Mouse (Mus musculus): ENCODE results near the gene C1qtnf7. TPM values are rescaled to one million over a fixed set of nuclear protein-coding genes. Genes with fewer than 3 reads are reported as not detected.

Gene C1qtnf7
- total and polyA plus RNA-seq, 2 experiments = 0.65 to 0.69 TPM

GRCm38 (mm10) chr5:43647098-43647774, 131.9 kb downstream of the C1qtnf7 start:
- Histone ChIP-seq H3K79me2 (ENCODE audit: control insufficient read depth, insufficient read depth, low read length) (no peaks in the 10 kb centered on the region), H3K36me3 (ENCODE audit: control insufficient read depth, insufficient read depth, low read length) (no peaks in the 10 kb centered on the region), H3K9ac (ENCODE audit: low read depth, low read length) (no peak overlapping the region), H3K4me1 (ENCODE audit: control insufficient read depth, insufficient read depth, low read length) (no peaks in the 10 kb centered on the region), H3K27ac (replicated peaks; ENCODE audit: insufficient read depth, low read depth, low read length) (no peak overlapping the region), H3K27me3 (ENCODE audit: control insufficient read depth, insufficient read depth, low read length) (no peaks in the 10 kb centered on the region), H3K4me3 (ENCODE audit: insufficient read depth, low read depth, low read length) (no peak overlapping the region)
- WGBS = 81% methylated on average over 12 of the region's 12 CpGs
- no peak for TF ChIP-seq CTCF (IDR thresholded peaks at IDR 0.05; ENCODE audit: low read depth, low read length)
- no peak for TF ChIP-seq POLR2A (IDR thresholded peaks at IDR 0.05; ENCODE audit: extremely low read depth, insufficient read depth, low read length)
- DNase-seq (ENCODE audit: extremely low read depth, low read depth, low spot score) = no peak

GRCm38 (mm10) chr5:43661498-43661897, 146.2 kb downstream of the C1qtnf7 start:
- H3K4me1 ChIP-seq (ENCODE audit: control insufficient read depth, insufficient read depth, low read length) = no peaks in the 10 kb centered on the region
- H3K4me3 ChIP-seq (ENCODE audit: insufficient read depth, low read depth, low read length) = no peak overlapping the region
- no peaks in the 10 kb centered on the region for H3K27me3 ChIP-seq (ENCODE audit: control insufficient read depth, insufficient read depth, low read length)
- TF ChIP-seq POLR2A (IDR thresholded peaks at IDR 0.05; ENCODE audit: extremely low read depth, insufficient read depth, low read length) (no peak), CTCF (IDR thresholded peaks at IDR 0.05; ENCODE audit: low read depth, low read length) (no peak)
- H3K36me3 ChIP-seq (ENCODE audit: control insufficient read depth, insufficient read depth, low read length) = no peaks in the 10 kb centered on the region
- no peaks in the 10 kb centered on the region for H3K79me2 ChIP-seq (ENCODE audit: control insufficient read depth, insufficient read depth, low read length)
- H3K27ac ChIP-seq (replicated peaks; ENCODE audit: insufficient read depth, low read depth, low read length) = no peak overlapping the region
- 90% methylated on average over 3 of the region's 3 CpGs for WGBS
- no peak overlapping the region for H3K9ac ChIP-seq (ENCODE audit: low read depth, low read length)
- DNase-seq (ENCODE audit: extremely low read depth, low read depth, low spot score) = no peak

- no peak for TF ChIP-seq POLR2A (IDR thresholded peaks at IDR 0.05; ENCODE audit: extremely low read depth, insufficient read depth, low read length)
- no peak for TF ChIP-seq CTCF (IDR thresholded peaks at IDR 0.05; ENCODE audit: low read depth, low read length)
- no peaks in the 10 kb centered on the region for H3K36me3 ChIP-seq (ENCODE audit: control insufficient read depth, insufficient read depth, low read length)
- H3K79me2 ChIP-seq (ENCODE audit: control insufficient read depth, insufficient read depth, low read length) = no peaks in the 10 kb centered on the region
- peak within 1 kb of the TSS; percentile 41 for H3K9ac ChIP-seq (ENCODE audit: low read depth, low read length)
- H3K27me3 ChIP-seq (ENCODE audit: control insufficient read depth, insufficient read depth, low read length) = no peaks in the 10 kb centered on the region
- peak within 1 kb of the TSS; percentile 36 for H3K4me3 ChIP-seq (ENCODE audit: insufficient read depth, low read depth, low read length)
- WGBS = 6% methylated on average over 19 of the region's 19 CpGs
- 0 out of 2 replicates have a peak within 1 kb of the TSS, but pooled peaks have one; percentile 0 for H3K27ac ChIP-seq (replicated peaks; ENCODE audit: insufficient read depth, low read depth, low read length)
- H3K4me1 ChIP-seq (ENCODE audit: control insufficient read depth, insufficient read depth, low read length) = no peaks in the 10 kb centered on the region
- peak; percentile 63 for DNase-seq (ENCODE audit: extremely low read depth, low read depth, low spot score)
Observed at GRCm38 (mm10) chr5:43661997-43662961, 146.9 kb downstream of the C1qtnf7 start, which contains the start of gene Cc2d2a. Cc2d2a (plus strand) TSS chr5:43662346.

- DNase-seq (ENCODE audit: extremely low read depth, low read depth, low spot score) = peak; percentile 21
- no peaks in the 10 kb centered on the region; the same call in 1 of the 2 replicates for H3K36me3 ChIP-seq (ENCODE audit: control insufficient read depth, insufficient read depth, low read length)
- no peaks in the 10 kb centered on the region for H3K79me2 ChIP-seq (ENCODE audit: control insufficient read depth, insufficient read depth, low read length)
- no peaks in the 10 kb centered on the region for H3K27me3 ChIP-seq (ENCODE audit: control insufficient read depth, insufficient read depth, low read length)
- TF ChIP-seq CTCF (IDR thresholded peaks at IDR 0.05; ENCODE audit: low read depth, low read length) (no peak), POLR2A (IDR thresholded peaks at IDR 0.05; ENCODE audit: extremely low read depth, insufficient read depth, low read length) (no peak)
- no peak overlapping the region for H3K4me3 ChIP-seq (ENCODE audit: insufficient read depth, low read depth, low read length)
- no peak overlapping the region for H3K9ac ChIP-seq (ENCODE audit: low read depth, low read length)
- 22% methylated on average over 6 of the region's 6 CpGs for WGBS
- no peaks in the 10 kb centered on the region for H3K4me1 ChIP-seq (ENCODE audit: control insufficient read depth, insufficient read depth, low read length)
- H3K27ac ChIP-seq (replicated peaks; ENCODE audit: insufficient read depth, low read depth, low read length) = no peak overlapping the region
Observed at GRCm38 (mm10) chr5:43663531-43663930, 148.2 kb downstream of the C1qtnf7 start.

GRCm38 (mm10) chr5:43665144-43665543, 149.8 kb downstream of the C1qtnf7 start:
- DNase-seq (ENCODE audit: extremely low read depth, low read depth, low spot score) = peak; percentile 32
- no peaks in the 10 kb centered on the region for H3K4me1 ChIP-seq (ENCODE audit: control insufficient read depth, insufficient read depth, low read length)
- no peak overlapping the region for H3K27ac ChIP-seq (replicated peaks; ENCODE audit: insufficient read depth, low read depth, low read length)
- H3K36me3 ChIP-seq (ENCODE audit: control insufficient read depth, insufficient read depth, low read length) = no peaks in the 10 kb centered on the region; the same call in 1 of the 2 replicates
- no peak for TF ChIP-seq POLR2A (IDR thresholded peaks at IDR 0.05; ENCODE audit: extremely low read depth, insufficient read depth, low read length)
- TF ChIP-seq CTCF (IDR thresholded peaks at IDR 0.05; ENCODE audit: low read depth, low read length) = no peak
- H3K9ac ChIP-seq (ENCODE audit: low read depth, low read length) = no peak overlapping the region
- no peaks in the 10 kb centered on the region for H3K79me2 ChIP-seq (ENCODE audit: control insufficient read depth, insufficient read depth, low read length)
- 18% methylated on average over 5 of the region's 5 CpGs for WGBS
- no peaks in the 10 kb centered on the region for H3K27me3 ChIP-seq (ENCODE audit: control insufficient read depth, insufficient read depth, low read length)
- H3K4me3 ChIP-seq (ENCODE audit: insufficient read depth, low read depth, low read length) = no peak overlapping the region

Other genes with a start within 250 kb of the C1qtnf7 start
- 3.1 and 3.2 TPM in 2 replicates for gene Cc2d2a, start 146.8 kb downstream of the C1qtnf7 start, total RNA-seq (2014; rRNA removed)
- gene Cc2d2a, start 146.8 kb downstream of the C1qtnf7 start, polyA plus RNA-seq (2012; rRNA removed) = 0.85 and 0.93 TPM in 2 replicates